Mouse (Mus musculus) cerebellum, postnatal 10 days (tissue): ENCODE results near the gene Gm21983.

ENCODE experiments used
- DNase-seq, 2 experiments: peaks; one replicate each; pipeline ENCODE4 v3.0.0; 2021; ENCODE audit warnings: mixed read lengths in 2 of 2

Gm21983 gene

DNA sequence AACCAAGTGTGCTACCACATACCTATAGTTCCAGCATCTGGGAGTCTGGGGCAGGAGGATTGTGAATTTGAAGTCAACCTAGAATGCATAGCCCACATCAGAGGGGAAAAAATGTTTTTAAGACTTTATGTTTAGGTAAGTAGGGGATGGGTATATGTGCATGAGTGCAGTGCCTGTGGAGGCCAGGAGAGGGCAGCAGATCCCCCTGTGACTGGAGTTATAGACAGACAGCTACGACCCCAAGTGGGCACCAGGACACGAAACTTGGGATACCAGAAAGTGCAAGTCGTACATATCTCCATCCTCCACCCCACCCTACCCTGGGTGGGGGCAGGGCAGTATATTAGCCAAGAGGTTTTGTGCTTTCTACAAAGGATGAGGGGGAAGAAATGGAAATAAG lies 4.1 kb upstream of the Gm21983 start:
- peak; percentile 63 to 69 for DNase-seq

DNA sequence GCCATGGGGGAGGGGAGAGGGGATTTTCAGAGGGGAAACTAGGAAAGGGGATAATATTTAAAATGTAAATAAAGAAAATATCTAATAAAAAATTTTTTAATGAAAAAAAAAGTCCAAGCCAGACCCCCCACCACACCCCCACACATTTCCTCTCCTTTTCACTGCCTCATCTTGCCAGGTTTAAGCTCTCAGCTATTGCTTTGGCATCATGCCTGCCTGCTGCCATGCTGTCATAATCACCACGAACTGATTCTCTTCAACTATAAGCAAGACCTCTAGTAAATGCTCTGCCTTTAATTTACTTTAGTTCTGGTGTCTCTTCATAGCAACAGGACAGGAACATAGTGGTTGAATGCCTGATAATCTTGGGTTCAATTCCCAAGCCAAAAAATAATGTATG lies 1.6 kb upstream of the Gm21983 start:
- peak; percentile 56 to 57 for DNase-seq

DNA sequence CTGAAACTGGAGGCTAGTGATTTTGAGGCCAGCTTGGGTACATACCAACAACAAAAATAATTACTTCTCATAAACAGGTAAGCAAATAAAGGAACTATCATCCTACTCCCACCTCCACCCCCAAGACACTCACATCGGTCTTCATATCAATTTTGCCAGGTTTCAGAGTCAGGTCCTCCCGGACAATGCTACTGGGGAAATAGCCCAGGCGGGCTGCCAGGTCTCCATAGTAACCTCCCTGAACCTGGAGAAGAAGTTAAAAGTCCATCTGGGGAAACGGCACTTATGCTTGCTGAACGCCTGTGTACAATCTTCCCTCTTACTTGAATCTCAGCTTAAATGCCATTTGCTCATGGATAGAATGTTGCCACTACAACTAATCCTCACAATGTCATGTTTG lies 850 bp downstream of the Gm21983 start:
- DNase-seq = peak; percentile 84 to 88

DNA sequence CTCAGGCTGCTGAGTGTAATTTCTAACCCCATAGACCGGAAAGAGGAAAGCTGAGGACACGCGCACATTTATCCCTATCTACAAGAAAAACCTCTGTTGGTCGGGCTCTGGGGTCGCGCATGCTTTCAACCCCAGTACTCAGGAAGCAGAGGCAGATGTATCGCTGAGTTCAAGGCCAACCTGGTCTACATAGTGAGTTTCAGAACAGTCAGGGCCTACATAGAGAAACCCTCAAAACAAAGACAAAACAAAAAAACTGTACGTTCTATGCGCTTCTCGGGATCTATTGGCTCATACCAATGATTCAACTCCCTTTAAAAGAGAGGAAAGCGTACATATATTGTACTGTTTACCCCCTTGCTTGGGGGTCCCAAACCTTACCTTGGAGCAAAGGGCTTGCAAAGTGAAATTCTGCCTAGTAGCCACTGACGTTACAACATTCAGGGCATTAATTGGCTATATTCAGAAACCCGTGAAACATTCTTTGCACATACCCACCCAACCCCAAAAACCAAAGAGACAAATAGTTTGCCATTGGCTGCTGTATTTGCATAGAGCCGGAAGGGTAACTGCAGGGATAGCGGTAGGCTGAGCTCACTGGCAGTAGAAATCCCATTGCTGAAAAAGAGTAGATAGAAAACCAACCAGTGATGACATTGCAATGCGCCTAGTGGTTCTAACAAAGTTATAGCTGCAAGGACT lies 1.5 kb downstream of the Gm21983 start:
- no peak for DNase-seq

DNA sequence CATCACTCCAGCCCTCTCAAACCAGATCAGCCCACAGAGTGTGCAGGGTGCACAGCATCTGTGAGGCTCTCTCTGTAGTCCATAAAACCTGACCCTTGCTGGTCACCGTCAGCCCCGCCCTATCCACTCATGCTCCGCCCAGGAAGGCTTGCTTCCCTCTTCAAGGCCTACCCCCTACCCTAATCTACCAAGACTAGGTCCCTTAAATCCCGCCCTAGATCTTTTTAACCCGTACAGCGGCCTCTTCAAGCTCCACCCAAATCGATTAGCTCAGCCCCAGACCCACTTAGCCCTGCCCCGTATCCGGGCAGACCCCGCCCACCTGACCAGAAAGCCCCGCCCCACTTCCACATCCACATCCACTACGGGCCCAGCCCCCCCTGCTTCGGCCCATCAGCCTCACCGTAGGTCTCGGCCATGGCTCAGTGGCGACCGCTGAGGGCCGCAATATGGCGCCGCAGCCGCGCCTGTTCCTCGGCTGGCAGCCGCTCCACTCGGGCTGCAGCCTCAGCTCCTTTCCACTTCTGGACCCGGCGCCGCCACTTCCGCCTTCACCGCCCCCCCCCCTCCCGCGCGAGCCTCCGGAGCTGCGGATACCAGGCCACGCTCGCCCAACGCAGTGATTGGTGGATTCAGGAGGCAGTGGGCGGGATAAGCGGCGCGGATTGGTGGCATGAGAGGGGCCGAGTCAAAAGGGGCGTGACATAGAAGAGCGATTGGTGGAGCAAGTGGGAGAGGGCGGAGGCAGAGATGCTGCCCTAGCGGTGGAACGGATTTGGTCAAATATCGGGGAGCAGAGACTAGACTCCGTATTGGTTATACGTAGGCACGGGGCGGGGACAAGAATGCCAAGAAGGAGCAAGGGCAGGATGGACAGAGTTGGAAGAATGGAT lies 2.3 kb downstream of the Gm21983 start, which contains the start of gene Rab4b:
Rab4b (minus strand) TSS at position 573 of the 893 bp plus-strand sequence.
- peak; percentile 99 to 100 for DNase-seq

DNA sequence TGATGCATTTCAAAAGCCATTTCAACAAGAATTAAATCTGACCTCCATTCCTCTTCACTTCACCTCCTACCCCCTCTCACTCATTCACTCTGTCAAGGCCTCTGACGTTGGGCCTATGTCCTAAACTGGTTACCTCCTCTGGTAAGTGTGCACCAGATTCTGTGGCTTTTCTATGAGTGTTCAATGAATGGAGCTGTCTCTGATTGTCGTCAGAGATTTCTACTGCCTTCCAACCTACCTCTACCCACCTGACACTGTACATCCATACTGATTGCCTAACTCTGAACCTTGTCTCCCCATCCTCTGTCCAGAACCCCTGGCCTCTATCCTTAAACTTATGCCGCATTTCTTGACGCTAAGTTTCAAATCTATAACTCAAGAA lies 3.0 kb downstream of the Gm21983 start:
- DNase-seq = no peak

DNA sequence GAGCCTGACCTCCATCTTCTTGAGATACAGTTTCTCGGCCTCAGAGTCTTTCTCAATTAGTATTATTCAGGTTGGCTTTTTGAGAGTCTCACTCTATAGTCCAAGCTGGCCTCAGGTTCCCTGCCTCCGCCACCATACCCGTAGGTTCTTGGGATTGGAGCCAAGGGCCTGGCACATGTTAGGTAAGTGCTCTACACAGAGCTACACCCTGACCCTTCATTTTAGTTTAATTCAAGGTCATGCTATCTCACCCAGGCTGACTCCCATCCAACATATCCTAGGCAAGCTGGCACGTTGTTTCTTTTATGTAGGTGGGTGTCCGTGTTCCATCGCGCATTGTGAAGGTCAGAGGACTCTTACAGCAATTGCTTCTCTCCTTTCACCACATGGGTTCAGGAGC lies 6.0 kb downstream of the Gm21983 start:
- no peak for DNase-seq

DNA sequence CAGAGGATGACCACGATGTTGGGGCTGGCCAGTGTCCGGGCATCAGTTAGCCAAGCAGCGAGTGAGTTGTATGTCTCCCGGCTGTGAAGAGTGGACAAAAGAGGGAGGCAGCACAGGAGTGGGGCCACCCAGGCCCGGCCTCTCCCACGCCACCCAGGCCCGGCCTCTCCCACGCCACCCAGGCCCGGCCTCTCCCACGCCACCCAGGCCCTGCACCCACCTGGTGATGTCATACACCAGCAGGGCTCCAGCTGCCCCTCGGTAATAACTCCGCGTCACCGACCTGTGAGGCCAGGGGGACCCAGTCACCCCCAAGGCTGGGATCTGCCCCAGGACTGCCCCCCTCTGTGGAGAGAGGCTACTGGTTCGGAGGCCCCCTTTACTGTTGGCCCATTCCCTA lies 6.4 kb downstream of the Gm21983 start:
- DNase-seq = no peak

DNA sequence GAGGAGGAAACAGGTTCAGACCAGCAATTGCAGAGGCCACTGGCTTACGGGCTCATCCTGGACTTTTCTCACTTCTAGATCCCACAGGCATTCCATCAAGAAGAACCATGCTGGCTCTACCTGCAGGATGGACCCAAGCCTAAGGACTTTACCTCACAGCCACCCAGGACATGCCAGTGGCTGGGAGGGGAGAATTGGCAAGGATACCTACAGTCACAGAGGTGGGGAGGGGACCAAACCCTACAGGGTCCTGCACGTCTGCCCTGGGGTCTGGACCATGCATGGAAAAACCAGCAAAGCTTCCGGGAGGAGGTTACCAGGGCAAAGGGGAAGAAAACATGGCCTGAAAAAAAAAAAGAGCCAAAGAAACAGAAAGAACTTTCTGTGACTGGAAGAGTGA lies 9.9 kb downstream of the Gm21983 start:
- DNase-seq = no peak

DNA sequence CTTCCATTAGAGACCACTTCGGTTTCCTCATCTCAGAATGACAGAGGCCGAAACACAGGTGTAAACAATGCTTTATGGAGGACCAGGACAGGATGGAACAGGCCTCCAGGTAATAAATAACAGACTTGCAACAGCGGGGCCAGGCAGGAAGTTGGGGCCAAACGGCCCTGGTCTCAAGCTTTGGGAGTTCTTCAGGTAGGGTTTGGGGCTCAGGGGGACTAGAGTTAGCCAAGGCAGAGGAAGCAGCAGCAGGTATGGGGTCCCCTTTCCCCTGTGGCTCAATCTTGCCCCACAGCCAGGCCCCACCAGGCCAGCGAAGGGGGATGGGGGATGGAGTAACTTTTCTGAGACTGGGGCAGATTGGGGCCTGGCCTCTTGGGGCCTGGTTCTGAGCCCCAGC lies 12.5 kb downstream of the Gm21983 start:
- DNase-seq = no peak

DNA sequence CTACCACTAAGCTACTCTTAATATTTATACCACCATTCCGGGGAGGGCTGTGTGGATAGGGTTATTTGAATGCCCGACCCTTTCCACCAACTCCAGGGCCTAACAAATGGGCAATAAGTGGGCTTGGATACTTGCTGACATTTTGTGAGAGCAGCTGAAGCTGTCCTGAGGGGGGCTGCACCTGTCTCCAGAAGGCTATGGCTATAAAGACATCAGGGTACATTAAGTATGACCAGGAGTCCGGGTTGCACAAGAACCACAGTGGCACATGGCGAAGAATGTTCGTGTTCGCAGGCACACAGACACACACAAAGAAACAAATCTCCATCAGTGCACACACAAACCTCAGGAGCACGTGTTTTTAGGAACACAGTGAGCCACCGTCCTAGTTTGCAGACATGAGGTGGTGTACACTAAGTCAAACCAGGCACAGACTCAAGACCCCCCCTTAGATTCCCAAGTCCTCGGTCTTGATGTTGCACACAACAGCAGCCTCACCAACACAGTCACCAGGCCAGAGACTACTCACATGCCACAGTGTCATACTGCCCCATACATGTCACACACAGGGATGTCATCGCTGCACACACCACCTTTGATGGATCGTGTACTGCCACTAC lies 13.3 kb downstream of the Gm21983 start:
- DNase-seq = no peak

DNA sequence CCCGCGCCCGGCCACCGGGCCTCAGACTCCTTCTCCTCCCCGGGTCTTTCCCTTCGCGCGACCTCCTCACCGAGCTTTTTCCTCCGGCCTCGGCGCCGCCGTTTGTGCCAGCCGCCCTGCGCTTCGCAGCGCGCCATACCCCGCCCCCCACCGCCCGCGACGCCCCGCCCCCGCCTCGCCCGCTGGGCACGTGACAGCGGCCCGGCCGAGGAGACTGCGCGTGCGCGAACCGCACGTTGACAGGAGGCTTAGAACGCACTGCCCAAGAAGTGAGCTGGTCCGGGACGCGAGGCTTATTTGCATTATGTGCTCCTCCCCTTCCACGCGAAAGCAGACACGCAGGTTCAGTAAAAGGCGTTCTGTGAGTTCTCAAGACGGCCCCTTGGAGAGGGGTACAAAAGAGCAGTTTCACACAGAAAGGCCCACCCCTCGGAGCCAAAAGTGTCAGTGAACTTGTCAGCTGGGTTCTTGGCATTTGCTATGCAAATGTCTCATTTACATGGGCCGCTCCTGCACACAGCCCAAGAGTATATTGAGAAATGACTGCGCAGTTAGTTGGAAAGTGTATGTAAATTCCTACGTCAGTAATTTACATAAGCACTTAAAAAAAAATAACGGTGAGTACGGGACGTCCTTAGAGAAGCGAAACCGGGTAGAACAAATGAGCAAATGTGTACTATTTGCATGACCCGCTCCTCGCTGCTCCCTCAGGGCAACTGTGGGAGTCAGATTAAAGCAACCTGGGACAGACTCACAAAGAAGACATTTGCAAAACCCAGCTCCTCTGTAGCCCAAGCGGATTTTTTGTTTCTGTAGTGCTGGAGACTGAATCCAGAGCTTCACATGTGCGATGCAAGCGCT lies 14.0 kb downstream of the Gm21983 start, which contains the start of gene Egln2:
Egln2 (minus strand) TSS at position 189 of the 861 bp plus-strand sequence.
- peak; percentile 98 for DNase-seq

DNA sequence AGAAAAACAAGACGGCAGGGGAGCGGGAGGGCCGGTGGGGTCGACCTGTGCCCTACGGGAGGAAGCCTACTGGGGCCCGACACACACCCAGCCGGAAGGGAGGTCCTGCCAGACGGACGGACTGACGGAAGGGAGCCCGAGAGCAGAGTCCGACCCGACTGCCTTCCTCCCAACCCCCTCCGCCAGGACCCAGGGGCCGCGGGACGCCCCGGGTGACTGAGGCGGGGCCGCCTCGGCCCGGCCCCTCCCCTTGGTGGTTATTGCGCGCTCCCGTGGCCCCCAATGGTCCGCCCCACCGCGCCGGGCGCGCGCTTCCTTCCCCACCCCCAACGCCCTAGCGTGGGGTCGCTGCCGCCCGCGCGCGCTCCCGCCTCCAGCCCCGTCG lies 14.7 kb downstream of the Gm21983 start:
- peak; percentile 90 to 91 for DNase-seq

DNA sequence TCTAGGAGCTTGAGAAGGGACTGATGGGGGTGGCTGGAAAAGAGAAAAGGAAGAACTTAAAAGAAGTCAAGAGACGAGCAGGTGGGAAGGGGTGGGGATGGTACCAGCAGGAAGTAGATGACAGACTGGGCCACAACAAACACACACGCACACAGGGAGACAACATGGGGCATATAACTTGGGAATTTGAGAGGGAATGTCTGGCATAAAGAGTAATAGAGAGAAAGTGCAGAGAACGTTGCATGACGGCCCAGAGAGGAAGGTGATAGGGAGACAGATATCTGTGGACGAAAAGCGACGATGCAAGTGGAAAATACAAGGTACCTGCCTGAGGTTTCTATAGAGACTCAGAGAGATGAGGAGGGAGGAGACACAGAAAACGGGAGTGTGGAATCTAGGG lies 15.2 kb downstream of the Gm21983 start:
- DNase-seq = no peak

DNA sequence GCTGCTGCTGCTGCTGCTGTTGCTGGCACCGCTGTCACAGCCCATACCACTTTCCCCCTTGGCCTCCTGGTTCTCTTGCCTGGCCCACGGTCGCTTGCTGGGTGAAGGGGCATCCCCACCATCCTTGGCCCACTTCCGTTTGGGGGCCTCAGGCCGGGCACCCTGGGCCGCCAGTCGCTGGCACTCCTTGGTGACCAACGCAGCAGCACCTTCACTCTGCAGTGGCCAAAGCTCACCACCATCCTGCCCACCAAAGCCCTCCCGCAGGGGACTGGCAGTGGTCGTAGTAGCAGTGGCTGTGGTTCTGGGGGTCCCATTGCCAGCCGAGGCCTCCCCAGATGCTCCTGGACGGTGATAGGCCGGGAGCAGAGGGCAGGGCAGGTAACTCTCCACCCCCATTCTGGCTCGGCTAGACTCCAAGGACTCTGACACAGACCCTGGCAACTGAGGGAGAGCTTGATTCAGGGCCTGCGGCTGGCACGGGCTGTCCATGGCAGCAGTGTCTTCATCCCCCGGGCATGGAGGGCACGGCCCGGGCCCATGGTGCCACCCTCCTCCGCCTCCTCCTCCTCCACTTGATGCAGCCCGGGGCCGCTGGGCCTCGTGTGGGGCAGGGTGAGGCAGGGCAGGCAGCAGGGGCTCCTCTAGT lies 15.8 kb downstream of the Gm21983 start:
- peak; percentile 85 to 87 for DNase-seq

DNA sequence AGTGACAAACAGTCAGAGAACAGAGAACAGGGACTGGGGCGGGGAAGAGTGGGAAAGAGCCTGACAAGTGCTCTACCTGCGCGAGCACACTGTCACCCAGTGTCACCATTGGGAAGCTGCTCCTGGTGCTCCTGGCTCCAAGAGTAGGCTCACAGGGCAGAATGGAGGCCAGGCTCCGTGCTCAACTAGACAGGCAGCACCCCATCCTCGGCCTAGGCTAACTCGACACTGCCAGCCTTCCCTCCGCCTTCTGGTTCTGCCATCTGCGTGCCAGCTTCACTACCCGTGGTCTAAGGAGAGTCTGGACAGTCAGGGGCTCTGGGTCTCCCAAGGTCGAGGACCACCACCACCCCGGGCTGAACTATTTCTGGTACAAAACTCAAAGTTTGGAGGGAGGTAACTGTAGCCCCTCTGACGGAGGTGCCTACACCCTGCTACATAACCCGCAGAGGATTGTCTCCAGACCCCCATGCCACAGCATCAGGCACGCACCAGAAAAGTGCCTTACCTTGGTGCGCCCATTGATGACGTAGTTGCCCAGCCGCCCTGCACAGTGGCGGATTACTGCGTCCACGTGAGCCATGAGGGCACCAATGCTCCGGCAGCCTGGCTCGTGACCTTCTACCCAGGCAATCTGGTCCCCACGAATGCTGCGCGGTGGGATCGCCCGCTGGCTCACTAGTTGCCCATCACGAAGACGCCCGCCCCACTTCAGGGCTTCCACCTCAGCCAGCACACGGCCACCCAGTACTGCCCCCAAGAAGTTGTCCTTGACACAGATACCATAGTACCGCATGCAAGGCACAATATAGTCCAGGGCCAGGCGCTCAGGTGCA lies 16.6 kb downstream of the Gm21983 start:
- DNase-seq = peak; percentile 51 to 56

DNA sequence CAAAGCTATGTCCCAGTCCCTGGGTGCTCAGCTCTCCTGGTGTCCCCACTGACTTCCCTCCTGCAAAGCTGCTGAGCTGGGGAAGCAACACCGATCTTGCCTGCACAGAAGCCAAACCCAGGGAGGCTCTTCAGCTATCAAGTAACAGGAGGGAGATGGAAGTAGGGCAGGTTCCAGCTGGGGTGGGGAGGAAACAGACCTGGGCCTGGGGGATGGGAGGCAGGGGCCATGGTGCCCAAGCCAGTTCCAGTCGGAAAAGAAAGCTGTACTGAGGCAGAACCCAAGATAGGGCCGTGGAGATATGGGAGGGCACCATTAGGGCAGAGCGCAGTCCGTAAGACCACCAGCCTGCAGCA lies 17.5 kb downstream of the Gm21983 start:
- peak; percentile 40 to 45 for DNase-seq

DNA sequence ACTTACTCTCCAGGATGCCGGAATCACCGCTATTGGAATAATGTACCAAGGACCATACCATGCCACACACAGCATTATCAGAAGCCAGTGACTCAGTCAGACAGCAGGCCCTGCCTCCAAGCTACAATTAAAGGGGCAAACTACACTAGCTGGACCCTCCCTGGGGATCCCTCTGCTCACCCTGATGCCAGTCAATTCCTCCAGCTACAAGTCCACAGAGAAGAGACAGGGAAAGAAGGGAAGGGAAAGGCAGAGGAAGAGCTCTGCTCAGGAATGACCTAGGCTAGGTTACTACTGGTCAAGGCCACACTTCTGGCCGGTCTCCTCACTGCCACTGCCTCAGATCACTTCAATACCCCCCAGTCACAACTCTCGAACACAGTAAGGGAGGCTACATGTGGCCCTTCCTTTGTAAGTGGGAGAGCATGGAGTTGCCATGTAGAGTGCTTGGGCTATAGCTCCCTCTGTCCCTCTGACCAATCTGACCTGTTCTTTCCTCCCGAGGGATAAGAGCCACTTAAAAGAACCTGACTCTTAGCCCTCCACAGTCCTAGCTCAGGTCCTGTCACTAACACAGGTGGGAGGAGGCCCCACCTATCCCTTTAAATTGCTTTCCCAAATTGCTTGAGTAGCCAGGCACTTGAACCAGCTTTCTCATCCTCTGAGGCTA lies 18.0 kb downstream of the Gm21983 start:
- DNase-seq = no peak

DNA sequence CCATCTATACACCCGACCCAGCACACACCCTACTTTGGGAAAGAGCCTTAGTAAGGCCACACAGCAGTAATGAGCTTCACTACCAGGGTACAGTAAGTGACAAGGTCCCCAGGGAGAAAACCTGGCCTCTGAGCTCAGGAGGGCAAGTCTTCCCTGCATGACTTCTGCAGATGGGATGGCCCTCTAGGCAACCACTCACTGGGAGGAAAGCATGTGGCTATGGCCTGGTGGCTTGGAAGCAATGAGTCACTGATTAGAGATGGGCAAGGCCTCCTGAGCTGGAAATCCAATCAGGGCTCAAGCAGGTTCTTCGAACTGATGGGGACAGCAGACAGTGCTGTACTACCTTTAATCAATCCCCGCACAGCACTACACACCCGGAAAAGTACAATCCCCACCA lies 19.1 kb downstream of the Gm21983 start:
- no peak for DNase-seq

DNA sequence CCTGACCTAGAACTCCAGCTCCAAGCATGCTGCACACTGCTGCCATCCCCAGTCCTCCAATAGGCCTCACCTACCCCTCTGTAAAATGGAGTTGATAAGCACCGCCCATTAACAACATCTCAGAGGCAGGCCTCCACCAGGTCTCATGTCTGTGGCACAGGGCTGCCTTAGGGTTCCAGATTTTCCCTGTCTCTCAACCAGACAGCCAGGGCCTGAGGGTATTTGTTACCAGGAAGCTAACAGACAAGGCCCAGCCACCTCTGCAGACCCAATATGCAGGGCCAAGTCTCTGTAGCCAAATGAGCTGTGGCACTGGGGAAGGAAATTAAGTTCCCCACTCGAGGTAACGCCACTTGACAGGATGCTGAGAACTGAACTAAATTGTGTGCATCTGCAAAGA lies 20.0 kb downstream of the Gm21983 start:
- DNase-seq = no peak

DNA sequence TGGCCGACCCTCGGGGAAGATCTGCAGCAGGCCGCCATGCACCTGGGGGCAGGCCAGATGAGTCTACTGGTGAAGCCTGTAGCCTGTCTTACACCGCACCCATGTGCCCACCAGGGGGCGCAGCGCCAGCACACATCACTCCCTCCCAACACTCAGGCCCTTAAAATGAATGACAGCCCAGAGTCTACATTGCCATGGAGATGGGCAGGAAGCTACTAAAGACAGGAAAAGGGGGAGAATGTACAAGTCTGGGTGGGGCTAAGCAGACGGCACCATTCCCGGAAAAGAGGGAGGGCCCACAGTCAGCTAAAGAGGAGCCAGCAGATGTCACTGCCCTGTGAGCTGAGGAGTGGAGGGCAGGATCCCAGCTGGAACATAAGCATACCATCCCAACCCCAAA lies 21.0 kb downstream of the Gm21983 start:
- DNase-seq = peak; percentile 93 to 96
